Mouse (Mus musculus): ENCODE results near the gene Oas2. TPM values are rescaled to one million over a fixed set of nuclear protein-coding genes. Genes with fewer than 3 reads are reported as not detected.

Gene Oas2
- polyA plus RNA-seq, 1 experiment, result 22.4 TPM

DNA sequence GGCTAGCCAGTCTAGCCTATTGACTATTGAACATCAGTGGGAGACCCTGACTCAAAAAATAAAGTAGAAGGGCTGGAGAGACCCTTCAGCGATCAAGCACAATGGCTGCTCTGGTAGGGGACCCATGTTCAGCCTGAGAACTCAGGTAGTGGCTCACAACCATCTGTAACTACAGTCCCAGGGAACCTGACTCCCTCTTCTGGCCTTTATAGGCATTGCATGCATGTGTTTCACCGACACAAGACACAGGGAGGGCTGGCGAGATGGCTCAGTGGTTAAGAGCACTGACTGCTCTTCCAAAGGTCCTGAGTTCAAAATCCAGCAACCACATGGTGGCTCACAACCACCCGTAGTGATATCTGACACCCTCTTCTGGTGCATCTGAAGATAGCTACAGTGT is 7.5 kb downstream of the Oas2 start:
- H3K36me3 ChIP-seq (ENCODE audit: control insufficient read depth, insufficient read depth, low read length), result no peaks in the 10 kb centered on the region
- WGBS, result 58% methylated on average over 4 of the region's 4 CpGs
- no peak for TF ChIP-seq POLR2A (IDR thresholded peaks at IDR 0.05; ENCODE audit: control insufficient read depth, extremely low read depth, insufficient read depth, low read length, poor library complexity)
- peak; percentile 22; the same call in 1 of the 2 replicates for TF ChIP-seq CTCF (IDR thresholded peaks at IDR 0.05; ENCODE audit: borderline replicate concordance, control insufficient read depth, extremely low read depth, insufficient read depth, low read length, poor library complexity)
- H3K4me3 ChIP-seq (ENCODE audit: control insufficient read depth, insufficient read depth, low read length), result no peak overlapping the region
- no peaks in the 10 kb centered on the region for H3K27me3 ChIP-seq (ENCODE audit: control insufficient read depth, insufficient read depth, low read length)
- H3K4me1 ChIP-seq (replicated peaks; ENCODE audit: control insufficient read depth, insufficient read depth, low read length), result no peaks in the 10 kb centered on the region
- H3K27ac ChIP-seq (ENCODE audit: control insufficient read depth, insufficient read depth, low read length), result no peak overlapping the region
- DNase-seq, result peak; percentile 71

DNA sequence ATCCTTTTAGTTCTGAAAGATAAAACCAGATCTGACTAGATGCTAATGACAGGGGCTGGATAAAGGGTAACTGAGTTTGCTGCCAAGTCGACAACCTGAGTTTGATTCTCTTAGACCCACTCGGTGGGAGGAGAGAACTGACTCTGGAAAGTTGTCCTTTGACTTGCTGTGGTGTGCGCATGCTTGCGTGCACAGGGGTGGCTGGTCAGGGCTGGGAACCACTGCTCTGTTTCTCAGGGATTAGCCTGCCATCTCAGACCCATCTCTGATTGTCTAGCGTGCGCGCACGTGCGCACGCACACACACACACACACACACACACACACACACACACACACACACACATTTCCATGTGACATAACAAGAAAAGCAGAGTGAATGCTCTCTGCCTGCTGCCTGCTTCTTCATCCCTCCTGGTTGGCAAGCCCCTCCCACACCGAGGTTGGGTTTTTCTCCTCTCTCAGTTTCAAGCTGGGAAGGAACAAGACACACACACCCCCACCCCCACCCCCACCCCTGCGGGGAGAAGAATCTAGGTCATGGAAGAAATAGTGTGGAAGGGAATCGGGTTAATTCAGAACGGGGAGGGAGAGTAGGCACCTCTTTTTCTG is 15.2 kb downstream of the Oas2 start:
- WGBS, result 92% methylated on average over 14 of the region's 14 CpGs
- TF ChIP-seq POLR2A (IDR thresholded peaks at IDR 0.05; ENCODE audit: control insufficient read depth, extremely low read depth, insufficient read depth, low read length, poor library complexity) (no peak), CTCF (IDR thresholded peaks at IDR 0.05; ENCODE audit: borderline replicate concordance, control insufficient read depth, extremely low read depth, insufficient read depth, low read length, poor library complexity) (no peak)

GRCm38 (mm10) chr5:120733696-120734095 is 16.0 kb downstream of the Oas2 start:
- no peak for TF ChIP-seq CTCF (IDR thresholded peaks at IDR 0.05; ENCODE audit: borderline replicate concordance, control insufficient read depth, extremely low read depth, insufficient read depth, low read length, poor library complexity)
- no peak for TF ChIP-seq POLR2A (IDR thresholded peaks at IDR 0.05; ENCODE audit: control insufficient read depth, extremely low read depth, insufficient read depth, low read length, poor library complexity)
- H3K27me3 ChIP-seq (ENCODE audit: control insufficient read depth, insufficient read depth, low read length), result no peaks in the 10 kb centered on the region

More for the DNA sequence above, 15.2 kb downstream of the Oas2 start:
- H3K4me1 ChIP-seq (replicated peaks; ENCODE audit: control insufficient read depth, insufficient read depth, low read length), result no peaks in the 10 kb centered on the region
- no peak overlapping the region for H3K27ac ChIP-seq (ENCODE audit: control insufficient read depth, insufficient read depth, low read length)
- no peaks in the 10 kb centered on the region for H3K36me3 ChIP-seq (ENCODE audit: control insufficient read depth, insufficient read depth, low read length)
- H3K4me3 ChIP-seq (ENCODE audit: control insufficient read depth, insufficient read depth, low read length), result no peak overlapping the region
- no peak for DNase-seq
- no peaks in the 10 kb centered on the region for H3K27me3 ChIP-seq (ENCODE audit: control insufficient read depth, insufficient read depth, low read length)

GRCm38 (mm10) chr5:120732740-120733139 is 16.9 kb downstream of the Oas2 start:
- TF ChIP-seq POLR2A (IDR thresholded peaks at IDR 0.05; ENCODE audit: control insufficient read depth, extremely low read depth, insufficient read depth, low read length, poor library complexity) (no peak), CTCF (IDR thresholded peaks at IDR 0.05; ENCODE audit: borderline replicate concordance, control insufficient read depth, extremely low read depth, insufficient read depth, low read length, poor library complexity) (no peak)
- Histone ChIP-seq H3K27ac (ENCODE audit: control insufficient read depth, insufficient read depth, low read length) (no peak overlapping the region), H3K36me3 (ENCODE audit: control insufficient read depth, insufficient read depth, low read length) (no peaks in the 10 kb centered on the region), H3K27me3 (ENCODE audit: control insufficient read depth, insufficient read depth, low read length) (no peaks in the 10 kb centered on the region), H3K4me3 (ENCODE audit: control insufficient read depth, insufficient read depth, low read length) (no peak overlapping the region), H3K4me1 (replicated peaks; ENCODE audit: control insufficient read depth, insufficient read depth, low read length) (no peaks in the 10 kb centered on the region)
- WGBS, result 90% methylated on average over 1 of the region's 1 CpGs
- no peak for DNase-seq

More at GRCm38 (mm10) chr5:120733696-120734095, 16.0 kb downstream of the Oas2 start:
- H3K36me3 ChIP-seq (ENCODE audit: control insufficient read depth, insufficient read depth, low read length), result no peaks in the 10 kb centered on the region
- no peak overlapping the region for H3K4me3 ChIP-seq (ENCODE audit: control insufficient read depth, insufficient read depth, low read length)
- DNase-seq, result no peak
- 96% methylated on average over 3 of the region's 3 CpGs for WGBS
- no peak overlapping the region for H3K27ac ChIP-seq (ENCODE audit: control insufficient read depth, insufficient read depth, low read length)
- no peaks in the 10 kb centered on the region for H3K4me1 ChIP-seq (replicated peaks; ENCODE audit: control insufficient read depth, insufficient read depth, low read length)

GRCm38 (mm10) chr5:120729319-120729718 is 20.3 kb downstream of the Oas2 start:
- Histone ChIP-seq H3K27me3 (ENCODE audit: control insufficient read depth, insufficient read depth, low read length) (no peaks in the 10 kb centered on the region), H3K4me3 (ENCODE audit: control insufficient read depth, insufficient read depth, low read length) (no peak overlapping the region), H3K4me1 (replicated peaks; ENCODE audit: control insufficient read depth, insufficient read depth, low read length) (no peaks in the 10 kb centered on the region), H3K36me3 (ENCODE audit: control insufficient read depth, insufficient read depth, low read length) (no peaks in the 10 kb centered on the region), H3K27ac (ENCODE audit: control insufficient read depth, insufficient read depth, low read length) (no peak overlapping the region)
- WGBS, result 82% methylated on average over 10 of the region's 10 CpGs
- no peak for DNase-seq
- TF ChIP-seq POLR2A (IDR thresholded peaks at IDR 0.05; ENCODE audit: control insufficient read depth, extremely low read depth, insufficient read depth, low read length, poor library complexity) (no peak), CTCF (IDR thresholded peaks at IDR 0.05; ENCODE audit: borderline replicate concordance, control insufficient read depth, extremely low read depth, insufficient read depth, low read length, poor library complexity) (no peak)

DNA sequence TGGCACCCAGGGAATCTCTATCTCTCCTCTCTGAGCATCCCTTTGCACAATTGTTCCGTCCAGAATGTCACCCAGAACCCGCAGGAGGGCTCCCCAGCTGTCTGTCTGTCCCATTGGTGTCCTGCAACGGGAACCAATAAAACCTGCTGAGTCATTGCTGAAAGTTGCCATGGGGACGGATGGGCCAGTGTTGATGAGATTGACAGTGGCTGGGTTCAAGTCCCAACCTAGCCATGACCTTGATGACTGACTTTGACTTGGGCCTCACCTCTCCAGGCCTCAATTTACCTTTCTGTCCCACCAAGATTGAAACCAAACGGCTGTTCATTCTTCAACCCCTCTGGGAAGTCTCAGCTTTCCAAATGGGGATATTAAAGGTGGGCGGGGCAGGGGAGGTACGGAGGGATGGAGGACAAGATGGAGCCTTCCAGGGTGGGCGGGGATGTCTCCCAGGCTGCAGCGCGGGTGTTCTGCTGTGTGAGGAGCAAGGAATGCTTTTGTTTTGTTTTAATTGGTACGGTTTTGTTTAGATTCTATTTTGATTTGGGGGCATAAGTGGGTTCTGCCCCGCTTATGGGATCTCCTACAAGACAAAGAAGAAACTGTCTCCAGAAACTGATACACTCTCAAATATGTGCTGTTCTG is 23.7 kb downstream of the Oas2 start:
- Histone ChIP-seq H3K27me3 (ENCODE audit: control insufficient read depth, insufficient read depth, low read length) (no peaks in the 10 kb centered on the region), H3K4me3 (ENCODE audit: control insufficient read depth, insufficient read depth, low read length) (no peak overlapping the region), H3K36me3 (ENCODE audit: control insufficient read depth, insufficient read depth, low read length) (no peaks in the 10 kb centered on the region), H3K27ac (ENCODE audit: control insufficient read depth, insufficient read depth, low read length) (no peak overlapping the region), H3K4me1 (replicated peaks; ENCODE audit: control insufficient read depth, insufficient read depth, low read length) (no peaks in the 10 kb centered on the region)
- DNase-seq, result no peak
- TF ChIP-seq POLR2A (IDR thresholded peaks at IDR 0.05; ENCODE audit: control insufficient read depth, extremely low read depth, insufficient read depth, low read length, poor library complexity) (no peak), CTCF (IDR thresholded peaks at IDR 0.05; ENCODE audit: borderline replicate concordance, control insufficient read depth, extremely low read depth, insufficient read depth, low read length, poor library complexity) (no peak)
- WGBS, result 66% methylated on average over 12 of the region's 12 CpGs
